Comparison of ENCODE assay signal across 9 mouse cellular contexts in genomic region chr11:107451106-107451505, GRCm38 (mm10). TPM values are rescaled to one million over a fixed set of nuclear protein-coding genes. Genes with fewer than 3 reads are reported as not detected.
A peak's percentile ranks its signal among the peaks of the same experiment; 100 is the strongest.
DNase-seq lines count a peak whose midpoint lies in the region; ATAC-seq lines count a peak whose summit lies in the region.
"Had no signal": no experiment of that assay in that cellular context is flagged by ENCODE, and none has a peak within 500 bp of the region (broad histone marks: within the 10 kb centered on the region; RNA-seq: fewer than 3 reads in every experiment).

No protein-coding gene starts in this region.

- no peaks in the 10 kb centered on the region for H3K4me1 ChIP-seq in hindbrain, embryonic 16.5 days (ENCODE audit: control insufficient read depth, insufficient read depth, low read depth, low read length)

- ATAC-seq in inflammation-experienced regulatory T-cells, adult 6 months = peak; percentile 76
- peak; percentile 75 for ATAC-seq in megakaryocyte progenitor cell, adult 5-6 weeks (replicated peaks; ENCODE audit: poor library complexity)
- no peak for ATAC-seq in hindbrain, embryonic 16.5 days
- ATAC-seq in frontal cortex, adult (ENCODE audit: low TSS enrichment) = no peak

- H3K9me3 ChIP-seq in hindbrain, embryonic 16.5 days (ENCODE audit: control insufficient read depth, low read length) = no peaks in the 10 kb centered on the region

- no peak overlapping the region for H3K27ac ChIP-seq in hindbrain, embryonic 16.5 days (ENCODE audit: low read depth, low read length)
- H3K27ac ChIP-seq: limb, embryonic 12.5 days had no signal

- H3K4me2 ChIP-seq in hindbrain, embryonic 16.5 days (ENCODE audit: low read length) = no peak overlapping the region
- H3K4me2 ChIP-seq: limb, embryonic 12.5 days had no signal

- no peak overlapping the region for H3K4me3 ChIP-seq in hindbrain, embryonic 16.5 days (ENCODE audit: low read length)
- H3K4me3 ChIP-seq: limb, embryonic 12.5 days had no signal

- no peaks in the 10 kb centered on the region for H3K27me3 ChIP-seq in hindbrain, embryonic 16.5 days (replicated peaks; ENCODE audit: control insufficient read depth, insufficient read depth, low read length)
- H3K27me3 ChIP-seq: limb, embryonic 12.5 days had no signal

- peak; percentile 82 for DNase-seq in A20 (ENCODE audit: low read depth, low spot score)
- peak; percentile 81 for DNase-seq in T-cell, adult 2 months (ENCODE audit: low spot score)
- DNase-seq in cerebellum, adult 11 months = no peak
- no peak for DNase-seq in cerebellum, postnatal 10 days

- H3K9ac ChIP-seq in hindbrain, embryonic 16.5 days (ENCODE audit: low read depth, low read length) = no peak overlapping the region
- H3K9ac ChIP-seq: limb, embryonic 12.5 days had no signal

- H3K36me3 ChIP-seq in hindbrain, embryonic 16.5 days (ENCODE audit: control insufficient read depth, insufficient read depth, low read length) = no peaks in the 10 kb centered on the region

- 88% methylated on average over 10 of the region's 10 CpGs for WGBS in hindbrain, embryonic 16.5 days

RNA-seq across cellular contexts. Expression of gene Pitpnc1, which starts 19.4 kb away (rescaled TPM):
- 100 to 1,000 TPM in 2 of 3 experiments, 10 to 100 TPM in 1; 72.1 to 124 (median 106) TPM for polyA plus RNA-seq in inflammation-experienced regulatory T-cells, adult 6 months (2017; shearing (Covaris generic))
- 26.3 and 33.4 TPM in 2 replicates for total RNA-seq in megakaryocyte progenitor cell, adult 5-6 weeks (2015)
- total RNA-seq in megakaryocyte progenitor cell, adult 5-6 weeks (2017) = 10.0 and 20.8 TPM in 2 replicates
- 41.5 and 43.0 TPM in 2 replicates for polyA plus RNA-seq in hindbrain, embryonic 16.5 days (2015; fragmentation: Nextera tagmentation; extraction: Ambion mirVana)

RNA-seq across cellular contexts. Expression of gene Psmd12, which starts 28.2 kb away (rescaled TPM):
- 100 to 1,000 TPM; 115 to 161 (median 118) TPM for polyA plus RNA-seq in inflammation-experienced regulatory T-cells, adult 6 months (2017; shearing (Covaris generic))
- total RNA-seq in megakaryocyte progenitor cell, adult 5-6 weeks (2015) = 84.3 and 95.9 TPM in 2 replicates
- total RNA-seq in megakaryocyte progenitor cell, adult 5-6 weeks (2017) = 133 and 162 TPM in 2 replicates
- polyA plus RNA-seq in hindbrain, embryonic 16.5 days (2015; fragmentation: Nextera tagmentation; extraction: Ambion mirVana) = 149 and 157 TPM in 2 replicates

Comparison
In these comparisons a context has a peak if more than half of its experiments do, and no peak if none do; other contexts are left out.
1. DNase-seq: peak in A20 (single experiment) and T-cell, adult 2 months (single experiment); none in cerebellum, adult 11 months (single experiment) and cerebellum, postnatal 10 days (0 of 2).
2. ATAC-seq: peak in inflammation-experienced regulatory T-cells, adult 6 months (single experiment) and megakaryocyte progenitor cell, adult 5-6 weeks (single experiment); none in hindbrain, embryonic 16.5 days (single experiment) and frontal cortex, adult (single experiment).